Mouse (Mus musculus): Measurements from ENCODE around the gene Mrpl28. TPM values are rescaled to one million over a fixed set of nuclear protein-coding genes. Genes with fewer than 3 reads are reported as not detected.
"Not testable (repeated sequence)": the region's sequence is repeated elsewhere in the genome, so short reads cannot be mapped to it uniquely, and the experiment has no call there.

Gene Mrpl28
- polyA plus RNA-seq, 1 experiment from 2014 or later: 218 TPM

- ATAC-seq (ENCODE audit: low FRiP score): no peak
- no peak overlapping the region for H3K4me2 ChIP-seq
- 90% methylated on average over 4 of the region's 4 CpGs for WGBS
- no peak overlapping the region for H3K4me3 ChIP-seq (replicated peaks)
- H3K4me1 ChIP-seq: peaks cover 26% of the 10 kb centered on the region
- no peaks in the 10 kb centered on the region for H3K27me3 ChIP-seq
- H3K36me3 ChIP-seq (replicated peaks): peaks cover 54% of the 10 kb centered on the region
- H3K9ac ChIP-seq: no peak overlapping the region
- no peak overlapping the region for H3K27ac ChIP-seq
- H3K9me3 ChIP-seq: no peaks in the 10 kb centered on the region
Observed at GRCm38 (mm10) chr17:26142796-26143195, 19.5 kb downstream of the Mrpl28 start.

DNA sequence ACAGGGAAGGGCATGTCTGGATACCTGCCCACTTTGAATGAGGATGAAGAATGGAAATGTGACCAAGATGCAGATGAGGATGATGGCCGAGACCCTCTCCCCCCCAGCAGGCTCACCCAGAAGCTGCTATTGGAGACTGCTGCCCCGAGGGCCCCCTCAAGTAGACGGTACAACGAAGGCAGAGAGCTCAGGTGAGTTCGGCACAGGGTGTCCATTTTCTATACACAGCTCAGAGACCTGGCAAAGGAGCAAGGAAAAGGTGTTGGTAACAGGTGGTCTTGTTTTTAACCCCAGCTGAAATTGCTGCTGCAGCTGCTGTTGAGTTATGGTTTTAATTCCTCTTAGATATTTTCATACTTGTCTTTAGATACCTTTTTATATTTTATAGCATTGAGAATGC lies 20.1 kb downstream of the Mrpl28 start:
- no peaks in the 10 kb centered on the region for H3K9me3 ChIP-seq
- peaks cover 21% of the 10 kb centered on the region for H3K4me1 ChIP-seq
- H3K36me3 ChIP-seq (replicated peaks): peaks cover 60% of the 10 kb centered on the region
- H3K4me3 ChIP-seq (replicated peaks): no peak overlapping the region
- no peak for ATAC-seq (ENCODE audit: low FRiP score)
- no peak overlapping the region for H3K27ac ChIP-seq
- WGBS: 94% methylated on average over 5 of the region's 5 CpGs
- H3K27me3 ChIP-seq: no peaks in the 10 kb centered on the region
- no peak overlapping the region for H3K9ac ChIP-seq
- H3K4me2 ChIP-seq: no peak overlapping the region

DNA sequence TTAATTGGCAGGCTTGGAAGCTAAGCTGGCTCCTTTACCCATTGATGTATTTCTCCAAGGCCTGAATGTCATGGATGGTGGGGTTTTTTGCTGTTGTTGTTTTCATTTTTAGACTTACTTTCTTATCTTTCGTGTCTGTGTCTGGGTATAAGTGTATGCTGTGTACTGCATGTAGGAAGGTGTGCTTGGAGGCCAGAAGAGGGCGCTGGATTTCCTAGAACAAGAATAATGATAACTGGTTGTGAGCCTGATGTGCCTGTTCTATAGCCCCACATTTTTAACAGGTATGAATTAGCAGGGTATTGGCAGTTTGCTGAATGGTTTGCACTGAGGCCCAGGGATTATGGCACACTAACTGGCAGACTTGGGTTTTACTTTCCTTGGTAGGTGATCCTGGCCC lies 25.8 kb downstream of the Mrpl28 start:
- no peak for ATAC-seq (ENCODE audit: low FRiP score)
- H3K36me3 ChIP-seq (replicated peaks): peaks cover 86% of the 10 kb centered on the region
- WGBS: 79% methylated on average over 2 of the region's 2 CpGs

GRCm38 (mm10) chr17:26151886-26152630 lies 28.8 kb downstream of the Mrpl28 start:
- H3K36me3 ChIP-seq (replicated peaks): peaks cover 64% of the 10 kb centered on the region

More for the DNA sequence above, 25.8 kb downstream of the Mrpl28 start:
- Histone ChIP-seq H3K4me1 (no peaks in the 10 kb centered on the region), H3K27ac (no peak overlapping the region), H3K9me3 (no peaks in the 10 kb centered on the region; the same call in 1 of the 2 replicates), H3K27me3 (no peaks in the 10 kb centered on the region), H3K4me2 (no peak overlapping the region), H3K4me3 (replicated peaks) (no peak overlapping the region), H3K9ac (no peak overlapping the region)

DNA sequence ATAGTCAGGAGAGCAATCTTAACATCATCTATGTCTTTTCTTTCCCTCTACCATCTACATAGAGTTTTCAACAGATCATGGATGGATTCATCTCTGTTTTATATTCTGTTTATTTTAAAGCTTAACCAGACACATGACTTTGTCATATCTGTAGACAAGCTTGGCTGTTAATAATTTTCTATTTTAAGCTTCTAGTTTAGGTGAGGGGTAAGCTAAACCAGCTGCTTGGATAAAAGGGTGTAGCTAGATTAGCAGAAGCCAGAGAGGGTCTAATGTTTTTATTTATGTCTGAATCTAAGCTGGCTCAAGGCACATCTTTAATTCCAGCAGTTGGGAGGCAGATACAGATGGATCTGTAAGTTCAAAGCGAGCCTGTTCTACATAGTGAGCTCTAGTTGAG lies 39.4 kb downstream of the Mrpl28 start:
- 94% methylated on average over 1 of the region's 1 CpGs for WGBS
- no peak for ATAC-seq (ENCODE audit: low FRiP score)
- no peak overlapping the region for H3K4me2 ChIP-seq

More at GRCm38 (mm10) chr17:26151886-26152630, 28.8 kb downstream of the Mrpl28 start:
- Histone ChIP-seq H3K4me3 (replicated peaks) (no peak overlapping the region), H3K9me3 (no peaks in the 10 kb centered on the region; the same call in 1 of the 2 replicates), H3K27ac (no peak overlapping the region), H3K27me3 (no peaks in the 10 kb centered on the region), H3K9ac (no peak overlapping the region), H3K4me2 (no peak overlapping the region), H3K4me1 (no peaks in the 10 kb centered on the region)
- 87% methylated on average over 2 of the region's 2 CpGs for WGBS
- ATAC-seq (ENCODE audit: low FRiP score): no peak

DNA sequence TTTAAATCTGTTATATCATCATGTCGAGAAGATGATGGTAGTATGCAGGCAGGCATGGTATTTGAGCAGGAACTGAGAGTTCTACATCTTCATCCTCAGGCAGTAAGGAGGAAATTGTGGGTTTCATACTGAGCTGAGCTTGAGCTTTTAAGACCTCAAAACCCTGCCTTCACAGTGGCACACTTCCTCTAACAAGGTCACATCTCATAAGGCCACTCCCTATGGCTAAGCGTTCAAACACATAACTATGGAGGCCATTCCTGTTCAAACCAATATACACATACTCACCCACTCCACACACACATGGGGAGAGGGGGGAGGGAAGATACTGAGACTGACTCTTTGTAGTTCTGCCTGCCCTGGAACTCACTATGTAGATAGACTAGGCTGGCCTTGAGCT lies 44.7 kb downstream of the Mrpl28 start:
- ATAC-seq (ENCODE audit: low FRiP score): no peak
- Histone ChIP-seq H3K27me3 (no peaks in the 10 kb centered on the region), H3K4me3 (replicated peaks) (no peak overlapping the region), H3K36me3 (replicated peaks) (peaks cover 10% of the 10 kb centered on the region), H3K9me3 (no peaks in the 10 kb centered on the region), H3K4me2 (no peak overlapping the region), H3K9ac (no peak overlapping the region), H3K27ac (no peak overlapping the region), H3K4me1 (no peaks in the 10 kb centered on the region)
- WGBS: 96% methylated on average over 2 of the region's 2 CpGs

More for the DNA sequence above, 39.4 kb downstream of the Mrpl28 start:
- Histone ChIP-seq H3K27me3 (no peaks in the 10 kb centered on the region), H3K9ac (no peak overlapping the region), H3K4me3 (replicated peaks) (no peak overlapping the region), H3K27ac (no peak overlapping the region), H3K4me1 (no peaks in the 10 kb centered on the region), H3K9me3 (no peaks in the 10 kb centered on the region), H3K36me3 (replicated peaks) (peaks cover 10% of the 10 kb centered on the region)

DNA sequence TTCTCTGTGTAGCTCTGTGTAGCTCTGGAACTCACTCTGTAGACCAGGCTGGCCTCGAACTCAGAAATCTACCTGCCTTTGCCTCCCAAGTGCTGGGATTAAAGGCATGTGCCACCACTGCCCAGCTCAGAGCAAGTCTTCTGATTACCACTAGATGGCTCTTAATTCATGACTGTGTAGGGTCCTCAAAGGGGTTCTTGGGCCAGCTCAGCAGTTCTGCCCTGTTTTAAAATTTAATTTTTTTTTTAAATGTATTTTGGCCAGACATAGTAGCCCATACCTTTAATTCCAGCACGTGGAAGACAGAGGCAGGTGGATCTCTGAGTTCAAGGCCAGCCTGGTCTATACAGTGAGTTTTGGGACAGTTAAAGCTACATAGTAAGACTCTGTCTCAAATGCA lies 51.9 kb downstream of the Mrpl28 start:
- ATAC-seq (ENCODE audit: low FRiP score); H3K4me3 ChIP-seq (replicated peaks); H3K9ac ChIP-seq; H3K27ac ChIP-seq; H3K9me3 ChIP-seq; H3K27me3 ChIP-seq; H3K4me2 ChIP-seq; H3K4me1 ChIP-seq: not testable (repeated sequence)
- 87% methylated on average over 2 of the region's 2 CpGs for WGBS
- peaks cover 33% of the 10 kb centered on the region for H3K36me3 ChIP-seq (replicated peaks)

Other genes with a start within 250 kb of the Mrpl28 start
- gene Mettl26, start 248.4 kb upstream of the Mrpl28 start, polyA plus RNA-seq (2016; fragmentation: Nextera tagmentation; extraction: Ambion mirVana): 51.6 and 55.5 TPM in 2 replicates
- gene Wfikkn1, start 242.6 kb upstream of the Mrpl28 start, polyA plus RNA-seq (2016; fragmentation: Nextera tagmentation; extraction: Ambion mirVana): 0.66 and 0.79 TPM in 2 replicates
- 35.1 and 36.5 TPM in 2 replicates for gene Rab40c, start 203.8 kb upstream of the Mrpl28 start, polyA plus RNA-seq (2016; fragmentation: Nextera tagmentation; extraction: Ambion mirVana)
- gene Pigq, start 178.6 kb upstream of the Mrpl28 start, polyA plus RNA-seq (2016; fragmentation: Nextera tagmentation; extraction: Ambion mirVana): 51.4 and 53.0 TPM in 2 replicates
- 0.09 and 0.72 TPM in 2 replicates for gene Nhlrc4, start 178.5 kb upstream of the Mrpl28 start, polyA plus RNA-seq (2016; fragmentation: Nextera tagmentation; extraction: Ambion mirVana)
- gene A930017K11Rik, start 170.9 kb upstream of the Mrpl28 start, polyA plus RNA-seq (2016; fragmentation: Nextera tagmentation; extraction: Ambion mirVana): 0.08 and 0.13 TPM in 2 replicates
- gene Capn15, start 137.7 kb upstream of the Mrpl28 start, polyA plus RNA-seq (2016; fragmentation: Nextera tagmentation; extraction: Ambion mirVana): 30.6 and 31.7 TPM in 2 replicates
- gene Rab11fip3, start 53.9 kb upstream of the Mrpl28 start, polyA plus RNA-seq (2016; fragmentation: Nextera tagmentation; extraction: Ambion mirVana): 39.3 and 39.8 TPM in 2 replicates
- 27.1 and 28.2 TPM in 2 replicates for gene Decr2, start 33.2 kb upstream of the Mrpl28 start, polyA plus RNA-seq (2016; fragmentation: Nextera tagmentation; extraction: Ambion mirVana)
- 58.6 and 62.9 TPM in 2 replicates for gene Nme4, start 27.9 kb upstream of the Mrpl28 start, polyA plus RNA-seq (2016; fragmentation: Nextera tagmentation; extraction: Ambion mirVana)
- gene Tmem8, start 10.2 kb upstream of the Mrpl28 start, polyA plus RNA-seq (2016; fragmentation: Nextera tagmentation; extraction: Ambion mirVana): 2.1 and 2.6 TPM in 2 replicates
- gene Axin1, start 15.2 kb downstream of the Mrpl28 start, polyA plus RNA-seq (2016; fragmentation: Nextera tagmentation; extraction: Ambion mirVana): 12.0 and 13.1 TPM in 2 replicates
- gene Pdia2, start 75.6 kb downstream of the Mrpl28 start, polyA plus RNA-seq (2016; fragmentation: Nextera tagmentation; extraction: Ambion mirVana): 0.29 and 0.67 TPM in 2 replicates
- gene Rgs11, start 79.5 kb downstream of the Mrpl28 start, polyA plus RNA-seq (2016; fragmentation: Nextera tagmentation; extraction: Ambion mirVana): 2.4 and 3.8 TPM in 2 replicates
- gene Arhgdig, start 84.3 kb downstream of the Mrpl28 start, polyA plus RNA-seq (2016; fragmentation: Nextera tagmentation; extraction: Ambion mirVana): 10.5 and 10.6 TPM in 2 replicates
- 19.7 and 24.4 TPM in 2 replicates for gene Fam234a, start 120.7 kb downstream of the Mrpl28 start, polyA plus RNA-seq (2016; fragmentation: Nextera tagmentation; extraction: Ambion mirVana)
- gene Luc7l, start 129.4 kb downstream of the Mrpl28 start, polyA plus RNA-seq (2016; fragmentation: Nextera tagmentation; extraction: Ambion mirVana): 148 and 151 TPM in 2 replicates